Mouse (Mus musculus) embryonic facial prominence, embryonic 14.5 days (tissue): ENCODE measurements around the gene Nostrin. TPM values are rescaled to one million over a fixed set of nuclear protein-coding genes. Genes with fewer than 3 reads are reported as not detected.

ENCODE experiments used
- ATAC-seq: fragments of 200-750 bp; cut with Nextera tagmentation; 2 replicates; pipeline ENCODE4 v1.8.0; 2017; ENCODE audit warnings: low read depth, moderate number of reproducible peaks, moderate TSS enrichment
- DNase-seq: peaks from one replicate; pipeline ENCODE4 v3.0.0-alpha.2; 2015; ENCODE audit warnings: low spot score
- H3K27ac ChIP-seq: fragments of 300-500 bp; sonication (generic); replicated peaks from 2 replicates; pipeline ENCODE4 v1.5.1; 2014; ENCODE audit warnings: low read depth, mild to moderate bottlenecking, low read length, moderate library complexity
- H3K27me3 ChIP-seq: fragments of 300-500 bp; sonication (generic); replicated peaks from 2 replicates; pipeline ENCODE4 v1.6.1; 2014; ENCODE audit warnings: low read length; ENCODE audit not compliant: control insufficient read depth, insufficient read depth
- H3K36me3 ChIP-seq: fragments of 300-500 bp; sonication (generic); 2 replicates; pipeline ENCODE4 v1.6.1; 2014; ENCODE audit warnings: low read length, mixed read lengths; ENCODE audit not compliant: control insufficient read depth, insufficient read depth
- H3K4me1 ChIP-seq: fragments of 300-500 bp; sonication (generic); 2 replicates; pipeline ENCODE4 v1.6.1; 2014; ENCODE audit warnings: antibody characterized with exemption, low read length; ENCODE audit not compliant: control insufficient read depth, insufficient read depth
- H3K4me2 ChIP-seq: fragments of 300-500 bp; sonication (generic); 2 replicates; pipeline ENCODE4 v1.6.1; 2014; ENCODE audit warnings: low read depth, mild to moderate bottlenecking, low read length, moderate library complexity, mixed read lengths
- H3K4me3 ChIP-seq: fragments of 300-500 bp; sonication (generic); 2 replicates; pipeline ENCODE4 v1.5.1; 2014; ENCODE audit warnings: low read depth, mild to moderate bottlenecking, low read length
- H3K9ac ChIP-seq: fragments of 300-500 bp; sonication (generic); 2 replicates; pipeline ENCODE4 v1.6.1; 2014; ENCODE audit warnings: low read depth, mild to moderate bottlenecking, low read length, moderate library complexity, mixed read lengths
- H3K9me3 ChIP-seq: fragments of 300-500 bp; sonication (generic); 2 replicates; pipeline ENCODE4 v1.6.1; 2016; ENCODE audit warnings: low read length; ENCODE audit not compliant: control insufficient read depth
- WGBS: fragments of 180-500 bp; shearing (Covaris S2); extraction: QIAGEN DNeasy Blood & Tissue Kit; methylation state at CpG from one replicate; pipeline ENCODE4 v1.1.7; 2014; 5-methylcytosine and 5-hydroxymethylcytosine counted together
- polyA plus RNA-seq: library from polyadenylated mRNA; unstranded; fragments of >200 nt; fragmentation: Nextera tagmentation; extraction: Ambion mirVana; gene quantifications from 2 replicates; pipeline ENCODE4 v1.2.1, GENCODE M21; 2014

Nostrin gene
- 1.6 and 1.9 TPM in 2 replicates for polyA plus RNA-seq

DNA sequence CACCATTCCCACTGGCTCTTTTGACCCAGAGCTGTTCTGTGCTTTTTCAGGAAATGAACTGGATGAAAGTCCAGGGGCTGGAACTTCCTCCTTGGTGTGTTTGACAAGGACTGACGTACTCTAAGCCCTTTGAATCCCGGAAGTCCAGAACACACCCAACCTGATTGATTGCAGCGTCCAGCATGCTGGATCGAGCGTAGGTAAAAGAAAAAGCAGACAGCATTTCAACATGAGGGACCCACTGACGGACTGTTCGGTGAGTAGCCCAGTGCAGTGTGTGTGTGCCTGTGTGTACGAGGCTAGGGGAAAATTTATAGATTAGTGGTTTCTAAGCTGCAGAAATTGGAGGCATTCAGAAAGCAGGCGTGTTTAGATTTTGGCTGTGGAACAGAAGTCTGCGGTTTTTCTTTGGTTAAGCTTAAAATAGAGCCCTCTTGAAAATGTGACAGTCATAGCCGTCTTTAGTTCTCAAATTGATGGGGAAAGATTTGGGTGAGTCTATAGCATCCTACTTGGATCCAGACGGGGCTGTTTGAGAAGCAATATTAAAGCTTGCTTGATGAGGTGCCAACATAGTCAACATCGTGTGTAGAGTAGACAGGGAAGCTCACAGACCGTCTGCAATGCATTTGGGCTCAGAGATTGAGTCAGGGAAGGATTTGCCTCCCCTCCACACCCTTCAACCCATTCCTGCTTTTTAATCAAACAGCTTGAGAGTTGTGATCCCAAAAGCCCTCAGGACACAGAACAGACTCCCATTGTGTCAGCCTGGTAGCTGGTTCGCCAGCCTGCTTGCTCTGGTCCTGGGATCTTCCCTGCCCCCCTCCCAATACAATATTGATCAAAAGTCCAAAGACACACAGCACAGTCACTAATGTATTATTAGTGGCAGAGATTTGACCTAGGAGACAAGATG, at the start of gene Nostrin:
Gene Nostrin, plus strand, starts transcription at position 140 of the 916 bp plus-strand sequence.
- no peaks in the 10 kb centered on the region for H3K9me3 ChIP-seq
- H3K9ac ChIP-seq, result no peak within 1 kb of the TSS
- no peaks in the 10 kb centered on the region for H3K4me1 ChIP-seq
- 45% methylated on average over 15 of the region's 15 CpGs for WGBS
- peak; percentile 55; the same call in 1 of the 2 replicates for ATAC-seq
- H3K27ac ChIP-seq, result no peak within 1 kb of the TSS
- no peaks in the 10 kb centered on the region for H3K27me3 ChIP-seq
- H3K4me3 ChIP-seq, result no peak within 1 kb of the TSS
- peak; percentile 75 for DNase-seq
- 0 out of 2 replicates have a peak within 1 kb of the TSS, but pooled peaks have one; percentile 26 for H3K4me2 ChIP-seq
- H3K36me3 ChIP-seq, result no peaks in the 10 kb centered on the region

DNA sequence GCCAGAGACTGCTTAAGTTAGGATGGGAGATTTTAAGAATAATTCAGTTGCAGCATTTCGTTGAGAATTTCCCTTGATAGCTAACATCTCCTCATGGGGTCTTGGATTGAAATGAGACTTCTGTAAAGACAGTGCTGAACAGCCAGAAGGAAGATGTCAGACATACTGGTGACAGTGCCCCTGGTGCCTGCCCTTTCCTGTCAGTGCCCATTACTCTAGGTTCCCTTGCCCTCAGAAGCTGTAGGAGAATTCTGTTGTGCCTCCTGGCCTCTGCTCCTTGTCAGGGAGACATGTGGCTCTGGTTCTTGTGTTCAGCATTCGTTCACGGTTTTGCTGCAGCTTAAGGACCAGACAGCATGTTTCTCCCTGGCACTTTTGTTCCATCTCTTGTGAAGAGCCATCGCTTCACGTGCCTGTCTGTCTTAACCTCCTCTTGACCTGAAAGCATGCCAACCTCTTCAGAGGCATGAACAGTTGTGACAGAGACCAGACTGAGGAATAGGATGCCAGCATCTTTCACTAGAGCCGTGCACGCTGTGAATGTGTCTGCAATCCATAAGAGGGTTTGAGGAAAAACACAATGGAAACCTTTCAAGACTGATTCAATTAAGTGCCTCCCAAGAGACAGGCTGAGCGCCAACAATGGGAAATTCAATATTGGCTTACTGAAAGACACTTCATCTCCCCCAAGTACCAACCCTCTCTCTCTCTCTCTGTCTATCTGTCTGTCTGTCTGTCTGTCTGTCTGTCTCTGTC, 48.9 kb upstream of the Nostrin start:
- Histone ChIP-seq H3K4me3 (no peak overlapping the region), H3K27ac (peak overlapping the region; percentile 36; the same call in 1 of the 2 replicates), H3K36me3 (no peaks in the 10 kb centered on the region), H3K4me1 (peaks cover 26% of the 10 kb centered on the region), H3K9ac (no peak overlapping the region), H3K4me2 (no peak overlapping the region), H3K27me3 (no peaks in the 10 kb centered on the region), H3K9me3 (no peaks in the 10 kb centered on the region)
- ATAC-seq (peak; percentile 41; the same call in 1 of the 2 replicates), DNase-seq (peak; percentile 83)
- 32% methylated on average over 8 of the region's 8 CpGs for WGBS

DNA sequence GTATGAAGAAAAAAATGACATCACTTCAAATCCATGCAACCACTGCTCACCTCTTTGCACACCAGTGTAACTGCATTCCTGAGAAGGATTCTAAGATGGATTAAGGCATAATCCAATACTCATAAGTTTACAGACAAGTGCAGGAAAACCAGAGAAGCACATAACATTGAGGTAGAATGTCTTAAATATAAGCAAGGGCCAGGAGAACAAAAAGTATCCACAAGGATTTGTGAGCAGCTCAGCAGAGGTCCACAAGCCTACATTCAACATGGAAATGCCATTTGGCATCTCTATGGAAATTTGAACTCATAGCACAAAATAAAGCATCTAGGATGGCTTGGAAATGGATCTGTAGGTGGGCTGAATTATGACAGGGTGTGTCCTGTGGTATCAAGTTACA, 39.8 kb upstream of the Nostrin start:
- H3K36me3 ChIP-seq, result no peaks in the 10 kb centered on the region
- no peak overlapping the region for H3K9ac ChIP-seq
- H3K9me3 ChIP-seq, result no peaks in the 10 kb centered on the region
- ATAC-seq, result no peak
- no peaks in the 10 kb centered on the region for H3K4me1 ChIP-seq
- no peak overlapping the region for H3K4me3 ChIP-seq
- no peak overlapping the region for H3K27ac ChIP-seq
- DNase-seq, result no peak
- H3K27me3 ChIP-seq, result no peaks in the 10 kb centered on the region
- H3K4me2 ChIP-seq, result no peak overlapping the region

DNA sequence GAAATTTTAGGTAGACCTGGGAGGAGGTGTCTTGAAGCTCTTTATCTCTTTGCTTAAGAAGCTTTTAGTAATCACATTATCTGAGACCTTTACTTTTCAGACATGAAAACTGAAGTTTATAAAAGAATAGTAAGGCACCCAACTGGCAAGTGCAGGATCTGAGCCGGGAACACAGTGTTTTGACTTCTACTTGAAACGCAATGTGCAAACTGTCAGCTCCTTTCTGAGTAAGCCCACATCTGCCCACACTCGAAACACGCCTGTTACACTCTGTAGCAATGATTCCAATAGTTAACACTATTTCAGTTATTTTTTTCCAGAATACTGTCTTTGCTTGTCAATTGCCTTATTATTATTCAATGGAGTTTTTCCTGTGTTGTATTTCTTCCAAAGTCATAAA, 38.8 kb upstream of the Nostrin start:
- H3K9me3 ChIP-seq, result no peaks in the 10 kb centered on the region
- ATAC-seq (no peak), DNase-seq (no peak)
- no peak overlapping the region for H3K9ac ChIP-seq
- no peak overlapping the region for H3K27ac ChIP-seq
- no peak overlapping the region for H3K4me3 ChIP-seq
- 78% methylated on average over 4 of the region's 4 CpGs for whole genome bisulfite sequencing
- no peak overlapping the region for H3K4me2 ChIP-seq
- no peaks in the 10 kb centered on the region for H3K36me3 ChIP-seq
- H3K4me1 ChIP-seq, result no peaks in the 10 kb centered on the region
- H3K27me3 ChIP-seq, result no peaks in the 10 kb centered on the region

DNA sequence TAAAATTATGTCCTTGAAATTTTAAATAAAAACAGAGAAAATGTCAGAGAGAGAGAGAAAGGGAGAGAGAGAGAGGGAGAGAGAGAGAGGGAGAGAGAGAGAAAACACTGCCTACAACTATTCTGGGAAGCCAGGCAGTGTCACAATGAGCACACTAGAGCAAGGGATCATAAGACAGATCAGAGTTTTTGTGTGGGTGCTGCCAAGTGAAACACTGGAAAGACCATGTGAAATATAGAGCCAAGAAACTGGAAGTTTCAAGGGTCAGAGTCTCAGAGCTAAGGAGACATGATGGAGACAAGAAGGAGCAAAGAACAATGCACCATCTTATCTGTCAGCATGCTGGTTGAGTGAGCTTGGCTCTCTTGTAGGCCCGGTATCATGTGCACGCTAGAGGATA, 38.1 kb upstream of the Nostrin start:
- H3K4me2 ChIP-seq, result no peak overlapping the region
- no peak overlapping the region for H3K27ac ChIP-seq
- no peak for DNase-seq
- H3K27me3 ChIP-seq, result no peaks in the 10 kb centered on the region
- no peak overlapping the region for H3K4me3 ChIP-seq
- H3K9ac ChIP-seq, result no peak overlapping the region
- H3K9me3 ChIP-seq, result no peaks in the 10 kb centered on the region
- WGBS, result 89% methylated on average over 2 of the region's 2 CpGs
- no peaks in the 10 kb centered on the region for H3K4me1 ChIP-seq
- no peak for ATAC-seq
- H3K36me3 ChIP-seq, result no peaks in the 10 kb centered on the region

DNA sequence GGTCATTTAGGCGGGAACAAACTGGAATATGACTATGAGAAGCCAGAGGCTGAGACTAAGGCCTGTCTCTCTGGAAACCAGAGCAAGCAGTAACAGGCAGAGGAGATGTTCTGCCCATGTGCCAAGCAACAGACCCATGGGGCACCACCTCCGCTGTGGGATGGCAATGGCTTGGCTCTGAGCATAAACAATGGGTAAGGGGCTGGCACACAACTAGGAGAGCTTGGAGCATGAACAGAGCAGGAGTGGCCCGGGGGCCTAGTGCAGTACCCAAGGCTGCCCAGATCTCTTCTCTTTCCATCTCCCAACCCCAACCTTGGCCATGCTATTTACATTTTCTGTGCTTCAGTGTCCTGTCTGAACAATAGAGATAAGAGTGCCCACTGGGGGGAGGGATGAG, 36.9 kb upstream of the Nostrin start:
- DNase-seq (no peak), ATAC-seq (no peak)
- Histone ChIP-seq H3K36me3 (no peaks in the 10 kb centered on the region), H3K4me1 (no peaks in the 10 kb centered on the region), H3K27me3 (no peaks in the 10 kb centered on the region), H3K9me3 (no peaks in the 10 kb centered on the region), H3K9ac (no peak overlapping the region), H3K27ac (no peak overlapping the region), H3K4me2 (no peak overlapping the region), H3K4me3 (no peak overlapping the region)
- WGBS, result 88% methylated on average over 3 of the region's 3 CpGs

DNA sequence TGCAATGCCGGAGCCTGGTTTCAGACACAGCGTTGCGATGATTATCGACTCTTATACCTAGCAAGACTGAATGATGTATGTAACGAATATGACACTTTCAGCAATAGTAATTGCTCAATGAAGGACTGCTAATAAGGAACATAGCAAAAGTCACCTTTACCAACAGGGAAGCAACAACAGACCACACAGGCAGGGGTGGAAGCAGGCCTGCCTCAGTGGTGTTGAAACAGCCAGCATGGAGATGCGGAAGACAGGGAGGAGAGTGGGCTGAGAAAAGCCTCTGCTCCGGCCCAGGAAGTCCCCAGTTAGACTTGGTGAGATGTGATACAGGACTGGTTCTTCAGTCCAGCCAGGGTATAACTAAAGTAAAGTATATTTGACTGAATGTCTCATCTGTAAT, 36.5 kb upstream of the Nostrin start:
- Histone ChIP-seq H3K36me3 (no peaks in the 10 kb centered on the region), H3K27me3 (no peaks in the 10 kb centered on the region), H3K9ac (no peak overlapping the region), H3K4me2 (no peak overlapping the region), H3K9me3 (no peaks in the 10 kb centered on the region), H3K4me1 (no peaks in the 10 kb centered on the region), H3K27ac (no peak overlapping the region), H3K4me3 (no peak overlapping the region)
- no peak for ATAC-seq
- DNase-seq, result no peak
- 96% methylated on average over 7 of the region's 7 CpGs for WGBS

DNA sequence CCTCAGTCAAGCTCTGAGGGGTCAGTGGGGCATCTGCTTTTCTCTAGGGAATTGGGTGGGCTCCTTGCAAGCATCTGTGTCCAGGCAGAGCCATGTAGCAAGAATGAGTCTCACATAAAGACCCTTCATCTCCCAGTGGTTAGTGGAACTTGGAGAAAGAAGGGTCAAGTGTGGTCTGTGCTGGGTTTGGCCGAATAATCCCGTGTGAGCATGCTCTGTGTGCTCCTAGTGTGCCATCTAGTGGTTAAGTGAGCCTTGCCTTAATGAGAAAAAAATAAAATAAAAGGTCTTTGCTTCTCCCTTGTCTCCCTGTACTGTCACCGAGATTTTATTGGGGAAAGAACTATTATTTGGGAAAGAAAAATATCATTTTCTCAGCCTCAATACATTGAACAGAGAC, 34.9 kb upstream of the Nostrin start:
- no peak for ATAC-seq
- Histone ChIP-seq H3K27me3 (no peaks in the 10 kb centered on the region), H3K9ac (no peak overlapping the region), H3K4me3 (no peak overlapping the region), H3K9me3 (no peaks in the 10 kb centered on the region), H3K36me3 (no peaks in the 10 kb centered on the region), H3K4me1 (no peaks in the 10 kb centered on the region), H3K4me2 (no peak overlapping the region), H3K27ac (no peak overlapping the region)
- 16% methylated on average over 3 of the region's 3 CpGs for WGBS
- peak; percentile 56 for DNase-seq
